Mouse (Mus musculus) brain, embryonic 18.5 days (tissue): ENCODE data around the gene Rnf20.
"Not testable (repeated sequence)": the region's sequence is repeated elsewhere in the genome, so short reads cannot be mapped to it uniquely, and the experiment has no call there.

Source experiments
- DNase-seq: peaks from one replicate; pipeline ENCODE4 v3.0.0-alpha.2; 2012; ENCODE audit warnings: low read depth, low spot score

The Rnf20 gene

DNA sequence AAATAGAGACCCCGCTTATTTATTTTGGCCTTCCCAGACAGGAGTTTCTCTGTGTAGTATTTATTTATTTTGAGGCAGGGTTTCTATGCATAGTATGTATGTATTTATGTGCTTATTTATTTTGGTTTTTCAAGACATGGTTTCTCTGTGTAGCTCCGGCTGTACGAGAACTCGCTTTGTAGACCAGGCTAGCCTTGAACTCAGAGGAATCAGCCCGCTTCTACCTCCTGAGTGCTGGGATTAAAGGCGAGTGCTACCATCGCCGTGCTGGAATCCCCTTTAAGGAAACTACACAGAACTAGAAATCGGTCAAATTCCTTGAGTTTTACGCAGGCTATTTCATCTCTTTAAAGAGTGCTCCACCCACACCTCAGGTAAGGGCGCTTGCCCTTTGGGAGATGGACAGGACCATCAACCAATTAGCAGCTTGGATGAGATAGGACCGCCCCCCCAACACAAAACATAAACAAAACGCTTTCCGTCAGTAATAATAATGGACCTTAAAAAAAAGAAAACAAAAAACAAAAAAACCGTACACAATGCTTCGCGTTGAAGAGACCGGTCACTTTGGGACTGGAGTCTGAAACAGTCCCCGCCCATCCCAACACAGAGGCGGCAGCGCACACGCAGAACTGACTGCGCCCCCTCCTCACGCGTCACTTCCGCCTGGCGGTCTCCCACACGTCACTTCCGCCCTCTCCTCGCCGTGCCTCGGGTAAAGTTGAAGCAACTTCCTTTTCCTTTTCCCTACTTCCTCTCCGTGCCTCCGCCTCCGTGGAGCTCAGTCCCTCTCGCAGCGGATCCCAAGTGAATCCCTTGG lies at the start of gene Rnf20:
Rnf20 (plus strand) TSS at position 688 of the 820 bp plus-strand sequence.
- DNase-seq = peak; percentile 94

DNA sequence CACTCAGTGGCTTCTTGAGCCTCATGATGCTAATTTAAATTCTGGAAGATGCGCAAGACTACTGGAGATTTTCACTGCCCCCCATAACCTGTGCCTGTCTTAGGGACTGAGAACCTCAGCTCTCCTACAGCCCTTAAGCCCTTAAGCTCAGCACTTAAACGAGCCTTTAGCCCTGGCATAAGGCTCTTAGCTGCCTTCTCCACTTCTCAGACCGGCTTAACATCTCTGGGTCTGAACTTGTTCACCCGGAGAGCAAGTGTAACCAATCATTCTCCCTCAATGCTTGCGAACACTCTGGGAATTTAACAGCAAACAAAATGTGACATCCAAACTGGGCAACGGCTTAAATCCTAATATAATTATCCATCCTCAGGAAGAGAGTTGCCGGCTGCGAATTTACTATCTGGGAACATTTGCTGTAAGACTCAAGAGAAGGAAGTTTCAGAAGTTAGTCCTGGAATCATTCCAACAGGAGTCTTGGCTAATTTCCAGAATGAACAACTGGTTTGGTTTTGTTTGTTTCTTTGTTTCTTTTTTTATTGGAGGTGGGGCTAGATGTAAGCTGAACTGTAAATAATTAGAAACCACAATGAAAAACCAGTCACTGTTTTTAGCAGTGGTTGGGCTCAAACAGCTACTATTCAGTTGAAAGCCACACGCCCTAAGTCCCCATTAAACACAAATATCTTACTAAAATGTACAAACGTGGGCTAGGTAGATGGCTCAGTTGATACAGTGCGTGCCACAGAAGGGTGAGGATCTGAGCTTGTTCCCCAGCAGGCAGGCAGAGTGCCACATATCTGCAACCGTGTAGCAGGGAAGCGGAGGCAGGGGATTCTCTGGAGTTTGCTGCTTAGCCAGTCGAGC lies 47.6 kb upstream of the Rnf20 start:
- DNase-seq = no peak

GRCm38 (mm10) chr4:49585524-49586101 lies 46.2 kb upstream of the Rnf20 start:
- no peak for DNase-seq

DNA sequence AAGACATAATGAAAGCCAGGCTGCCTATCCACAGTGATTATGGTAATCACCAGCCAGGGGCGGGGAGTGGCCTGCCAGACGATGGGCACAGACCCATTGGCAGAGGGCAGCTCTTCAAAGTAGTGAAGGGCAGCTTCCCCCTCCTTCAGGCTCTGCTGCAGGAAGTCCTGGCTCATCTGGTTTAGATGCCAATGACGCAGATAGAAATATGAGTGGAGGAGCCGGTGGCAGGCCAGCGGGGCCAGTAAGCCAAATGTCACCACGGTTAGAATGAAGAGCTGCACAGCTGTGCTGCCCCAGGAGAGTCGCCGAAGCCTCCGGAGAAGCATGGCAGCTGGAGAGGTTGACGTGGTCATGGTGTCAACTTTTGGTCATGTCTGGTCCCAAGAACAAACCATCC lies 45.0 kb upstream of the Rnf20 start:
- no peak for DNase-seq

DNA sequence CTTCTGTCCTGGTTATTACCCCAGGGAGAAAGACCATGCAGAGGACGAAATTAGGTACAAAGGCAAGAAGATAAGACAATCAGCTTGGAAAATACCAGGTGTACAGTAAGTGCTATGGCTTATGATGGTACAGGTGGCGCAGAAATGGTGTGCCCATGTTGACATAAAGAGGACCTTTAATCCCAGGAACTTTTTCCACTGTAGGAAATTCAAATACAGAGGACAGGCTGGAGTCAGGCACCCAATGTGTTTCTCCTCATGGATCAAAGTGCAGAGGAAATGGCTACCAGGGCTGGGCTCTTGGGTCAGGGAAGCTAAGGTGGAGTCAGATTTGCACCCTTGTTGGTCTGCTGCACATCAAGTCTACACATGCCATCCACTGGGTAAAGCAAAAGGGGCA lies 41.7 kb upstream of the Rnf20 start:
- no peak for DNase-seq

- no peak for DNase-seq
Measured at GRCm38 (mm10) chr4:49596846-49597182, 35.0 kb upstream of the Rnf20 start.

- peak; percentile 69 for DNase-seq
Measured at GRCm38 (mm10) chr4:49597183-49598100, 34.4 kb upstream of the Rnf20 start, which contains the start of gene Tmem246. Gene Tmem246, minus strand, starts transcription at chr4:49597876.

DNA sequence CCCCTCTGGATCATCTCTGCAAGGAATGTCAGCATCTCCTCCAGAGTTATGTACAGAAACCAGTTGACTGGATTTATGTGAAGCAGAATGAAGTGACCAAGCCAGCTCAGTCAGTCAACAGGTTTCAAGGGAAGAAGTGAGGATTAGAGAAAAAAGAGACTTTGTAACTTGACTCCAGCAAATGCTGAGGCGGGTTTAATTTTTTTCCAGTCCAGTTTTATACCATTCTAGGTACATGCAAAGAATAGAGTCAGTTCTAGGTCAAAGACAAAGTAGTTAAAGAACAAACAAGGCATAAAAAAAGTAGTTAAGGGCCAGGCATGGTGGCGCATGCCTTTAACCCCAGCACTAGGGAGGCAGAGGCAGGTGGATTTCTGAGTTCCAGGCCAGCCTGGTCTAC lies 28.6 kb upstream of the Rnf20 start:
- DNase-seq = no peak

- DNase-seq = no peak
Measured at GRCm38 (mm10) chr4:49604016-49604546, 27.7 kb upstream of the Rnf20 start.

DNA sequence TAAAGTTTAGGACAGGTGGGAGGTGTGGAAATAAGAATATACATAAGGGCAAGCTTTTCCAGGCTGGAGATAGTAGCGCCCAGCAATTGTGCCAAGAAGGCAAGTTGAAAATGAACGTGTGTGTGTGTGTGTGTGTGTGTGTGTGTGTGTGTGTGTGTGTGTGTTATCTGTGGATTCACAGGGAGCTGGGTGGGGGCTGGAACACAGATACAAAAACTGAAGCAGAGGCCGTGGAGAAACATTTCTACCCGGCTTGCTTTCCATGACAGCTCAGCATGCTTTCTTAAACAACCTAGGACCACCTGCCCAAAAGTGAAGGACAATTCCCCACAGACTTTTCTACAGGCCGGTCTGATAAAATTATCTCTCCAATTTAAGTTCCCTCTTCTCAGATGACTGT lies 27.2 kb upstream of the Rnf20 start:
- no peak for DNase-seq

DNA sequence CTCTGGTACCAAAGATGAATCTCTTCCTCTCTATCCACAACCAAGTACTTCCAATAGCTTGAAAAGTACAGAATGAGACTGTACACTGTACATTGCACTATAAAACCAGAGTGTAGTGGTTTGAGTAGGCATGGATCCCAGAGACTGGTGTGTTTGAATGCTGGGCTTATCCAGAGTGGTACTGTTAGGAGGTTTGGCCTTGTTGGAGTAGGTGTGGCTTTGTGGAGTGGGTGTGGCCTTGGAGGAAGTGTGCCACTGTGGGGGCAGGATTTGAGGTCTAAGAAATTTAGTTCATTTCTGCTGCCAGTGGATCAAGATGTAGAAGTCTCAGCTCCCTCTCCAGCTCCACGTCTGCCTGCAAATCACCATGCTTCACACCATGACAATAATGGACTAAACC lies 26.3 kb upstream of the Rnf20 start:
- DNase-seq = no peak

- no peak for DNase-seq
Measured at GRCm38 (mm10) chr4:49616924-49617323, 14.9 kb upstream of the Rnf20 start.

- DNase-seq = not testable (repeated sequence)
Measured at GRCm38 (mm10) chr4:49619861-49620260, 11.9 kb upstream of the Rnf20 start.

DNA sequence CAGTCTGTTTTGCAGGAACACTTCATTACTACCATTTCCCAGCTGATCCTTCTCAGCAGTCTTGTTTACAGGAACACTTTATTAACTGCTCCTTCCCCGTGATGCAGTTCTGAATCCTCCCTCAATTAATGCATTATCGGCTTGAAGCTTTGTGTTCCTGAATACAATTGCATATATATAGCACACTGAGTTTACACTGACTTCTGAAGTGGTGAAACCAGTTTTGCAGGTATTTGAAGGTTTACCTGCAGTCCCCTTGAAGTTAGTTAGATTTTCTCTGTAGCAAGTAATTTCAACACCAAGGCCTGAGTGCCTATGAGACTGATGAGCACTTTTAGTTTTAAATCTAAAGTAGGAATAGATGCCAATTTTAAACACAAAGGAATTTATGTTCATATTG lies 9.5 kb upstream of the Rnf20 start:
- no peak for DNase-seq

DNA sequence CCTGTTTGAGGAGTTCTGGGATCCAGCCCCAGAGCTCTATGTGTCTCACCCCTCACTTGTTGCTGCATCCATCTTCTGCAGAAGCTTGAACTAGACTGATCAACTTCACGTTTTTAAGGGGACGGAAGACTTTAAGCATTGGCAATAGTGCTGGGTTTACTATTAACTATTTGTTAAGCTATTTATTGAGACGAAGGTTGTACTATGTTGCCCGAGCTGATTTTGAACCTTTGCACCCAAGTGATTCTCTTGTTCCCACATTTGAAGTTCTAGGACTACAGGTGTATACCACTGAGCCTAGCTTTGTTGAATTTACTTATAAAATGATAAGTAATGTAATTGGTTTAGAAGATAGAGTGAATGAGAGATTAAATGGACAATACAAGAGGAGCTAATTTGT lies 7.9 kb upstream of the Rnf20 start:
- no peak for DNase-seq

DNA sequence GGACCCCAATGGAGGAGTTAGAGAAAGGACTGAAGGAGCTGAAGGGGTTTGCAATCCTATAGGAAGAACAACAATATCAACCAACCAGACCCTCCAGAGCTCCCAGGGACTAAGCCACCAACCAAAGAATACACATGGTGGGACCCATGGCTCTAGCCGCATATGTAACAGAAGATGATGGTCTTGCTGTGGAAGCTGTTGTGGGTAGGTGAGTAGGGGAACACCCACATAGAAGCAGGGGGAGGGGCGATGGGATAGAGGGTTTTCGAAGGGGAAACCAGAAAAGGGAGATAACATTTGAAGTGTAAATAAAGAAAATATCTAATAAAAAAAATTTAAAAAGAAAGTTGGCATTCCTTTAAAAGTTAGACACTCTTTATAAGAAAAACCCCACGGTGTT lies 6.8 kb upstream of the Rnf20 start:
- not testable (repeated sequence) for DNase-seq

- peak; percentile 52 for DNase-seq
Measured at GRCm38 (mm10) chr4:49626973-49627372, 4.8 kb upstream of the Rnf20 start.

- no peak for DNase-seq
Measured at GRCm38 (mm10) chr4:49628941-49629340, 2.9 kb upstream of the Rnf20 start.

- no peak for DNase-seq
Measured at GRCm38 (mm10) chr4:49632139-49632481, 304 bp downstream of the Rnf20 start.

DNA sequence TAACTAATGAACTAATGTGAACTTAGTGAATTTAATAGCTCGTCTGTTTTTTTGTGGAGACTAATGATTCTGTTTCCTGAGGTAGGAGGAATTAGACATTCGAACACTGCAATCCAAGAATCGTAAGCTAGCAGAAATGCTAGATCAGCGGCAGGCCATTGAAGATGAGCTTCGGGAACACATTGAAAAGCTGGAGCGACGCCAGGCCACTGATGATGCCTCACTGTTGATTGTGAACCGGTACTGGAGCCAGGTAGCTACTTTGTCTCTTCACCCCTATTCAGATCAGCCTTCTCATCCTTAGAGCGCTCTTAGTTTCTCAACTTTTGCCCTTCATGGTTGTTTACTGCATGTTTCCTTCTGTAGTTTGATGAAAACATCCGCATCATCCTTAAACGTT lies 6.0 kb downstream of the Rnf20 start:
- DNase-seq = no peak

DNA sequence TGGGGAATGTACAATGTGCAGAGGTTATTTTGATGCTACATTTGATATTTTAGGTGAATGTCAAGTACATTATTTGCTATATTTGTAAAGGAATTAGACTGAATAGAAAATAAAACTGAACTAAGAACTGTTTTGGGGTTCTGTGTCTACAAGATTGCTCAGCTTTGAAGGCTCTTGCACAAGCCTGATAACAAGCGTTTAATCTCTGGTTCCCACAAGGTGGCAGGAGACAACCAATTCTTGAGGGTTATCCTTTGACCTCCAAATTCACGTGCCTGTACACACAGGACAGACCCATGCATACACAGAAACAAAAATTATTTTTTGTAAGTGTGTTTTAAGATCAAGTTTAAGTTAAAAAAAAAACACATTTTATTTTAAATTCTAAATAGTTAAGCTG lies 8.1 kb downstream of the Rnf20 start:
- no peak for DNase-seq
